Mouse (Mus musculus) embryonic facial prominence, embryonic 11.5 days (tissue): Measurements from ENCODE around the gene Tmtc4. TPM values are rescaled to one million over a fixed set of nuclear protein-coding genes. Genes with fewer than 3 reads are reported as not detected.

ENCODE experiments used
- ATAC-seq: fragments of 200-750 bp; cut with Nextera tagmentation; replicated peaks from 2 replicates; pipeline ENCODE4 v1.8.0; 2017; ENCODE audit warnings: low read depth; ENCODE audit not compliant: insufficient number of reproducible peaks, low FRiP score, low TSS enrichment
- DNase-seq: peaks from one replicate; pipeline ENCODE4 v3.0.0-alpha.2; 2015; ENCODE audit warnings: low spot score
- H3K27ac ChIP-seq: fragments of 300-500 bp; sonication (generic); replicated peaks from 2 replicates; pipeline ENCODE4 v1.5.1; 2014; ENCODE audit warnings: mild to moderate bottlenecking, low read depth, low read length, control low read depth
- H3K27me3 ChIP-seq: fragments of 300-500 bp; sonication (generic); 2 replicates; pipeline ENCODE4 v1.6.1; 2014; ENCODE audit warnings: mild to moderate bottlenecking, low read length, moderate library complexity, mixed read lengths; ENCODE audit not compliant: control insufficient read depth, insufficient read depth
- H3K36me3 ChIP-seq: fragments of 300-500 bp; sonication (generic); replicated peaks from 2 replicates; pipeline ENCODE4 v1.6.1; 2014; ENCODE audit warnings: low read depth, mild to moderate bottlenecking, low read length, moderate library complexity, mixed read lengths; ENCODE audit not compliant: control insufficient read depth, insufficient read depth
- H3K4me1 ChIP-seq: fragments of 300-500 bp; sonication (generic); 2 replicates; pipeline ENCODE4 v1.6.1; 2014; ENCODE audit warnings: low read length, mixed read lengths; ENCODE audit not compliant: control insufficient read depth, insufficient read depth
- H3K4me2 ChIP-seq: fragments of 300-500 bp; sonication (generic); 2 replicates; pipeline ENCODE4 v1.6.1; 2014; ENCODE audit warnings: low read depth, mild to moderate bottlenecking, control low read depth, low read length, moderate library complexity
- H3K4me3 ChIP-seq: fragments of 300-500 bp; sonication (generic); 2 replicates; pipeline ENCODE4 v1.5.1; 2014; ENCODE audit warnings: low read depth, low read length, control low read depth
- H3K9ac ChIP-seq: fragments of 300-500 bp; sonication (generic); replicated peaks from 2 replicates; pipeline ENCODE4 v1.6.1; 2014; ENCODE audit warnings: mild to moderate bottlenecking, control low read depth, low read length
- H3K9me3 ChIP-seq: fragments of 300-500 bp; sonication (generic); replicated peaks from 2 replicates; pipeline ENCODE4 v1.6.1; 2016; ENCODE audit warnings: mild to moderate bottlenecking, low read length, inconsistent platforms, mixed read lengths; ENCODE audit not compliant: control insufficient read depth
- WGBS: fragments of 180-500 bp; shearing (Covaris S2); extraction: QIAGEN DNeasy Blood & Tissue Kit; methylation state at CpG from one replicate; pipeline ENCODE4 v1.1.7; 2014; 5-methylcytosine and 5-hydroxymethylcytosine counted together
- polyA plus RNA-seq: library from polyadenylated mRNA; unstranded; fragments of >200 nt; fragmentation: Nextera tagmentation; extraction: Ambion mirVana; gene quantifications from 2 replicates; pipeline ENCODE4 v1.2.1, GENCODE M21; 2014

Gene Tmtc4
- polyA plus RNA-seq, 1 experiment from 2014 or later = 40.3 TPM

DNA sequence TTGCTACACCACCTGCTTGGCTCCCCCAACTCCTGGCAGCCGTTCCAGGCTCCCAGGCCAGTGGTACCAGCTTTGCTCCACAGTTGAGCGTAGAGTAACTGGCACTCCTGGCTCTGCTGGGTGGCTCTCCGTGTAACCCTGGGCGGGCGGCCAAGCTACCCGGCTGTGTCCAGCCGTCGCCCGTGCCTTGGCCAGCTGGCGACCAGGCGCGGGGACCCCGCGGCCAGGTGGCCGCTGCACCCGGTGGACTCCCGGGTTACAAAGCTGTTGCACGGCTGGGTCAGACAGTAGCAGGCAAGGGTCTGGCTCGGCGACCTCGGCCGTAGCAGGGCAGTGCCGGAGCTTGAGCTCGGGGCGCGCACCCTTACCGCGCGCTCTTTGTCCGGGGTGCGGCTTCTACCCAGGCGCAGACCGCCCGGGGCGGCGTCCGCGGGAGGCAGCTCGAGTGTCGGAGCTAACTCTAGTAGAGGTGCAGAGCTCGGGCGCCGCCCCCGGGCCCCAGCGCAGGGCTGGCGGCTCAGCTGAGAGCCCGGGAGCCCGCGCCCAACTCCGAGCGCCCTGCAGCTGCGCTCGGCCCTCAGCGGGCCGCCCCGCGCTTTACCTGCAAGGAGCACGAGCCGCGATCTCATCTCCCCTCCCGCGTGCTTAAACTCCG, 1.1 kb downstream of the Tmtc4 start:
- under 1% methylated on average over 52 of the region's 63 CpGs for WGBS
- Histone ChIP-seq H3K4me1 (peaks cover 3% of the 10 kb centered on the region; the same call in 1 of the 2 replicates), H3K4me2 (peak overlapping the region; percentile 84), H3K9me3 (no peaks in the 10 kb centered on the region), H3K36me3 (no peaks in the 10 kb centered on the region), H3K27ac (peak overlapping the region; percentile 93), H3K27me3 (no peaks in the 10 kb centered on the region), H3K4me3 (peak overlapping the region; percentile 80), H3K9ac (peak overlapping the region; percentile 92)
- DNase-seq (peak; percentile 43), ATAC-seq (peak; percentile 84)

DNA sequence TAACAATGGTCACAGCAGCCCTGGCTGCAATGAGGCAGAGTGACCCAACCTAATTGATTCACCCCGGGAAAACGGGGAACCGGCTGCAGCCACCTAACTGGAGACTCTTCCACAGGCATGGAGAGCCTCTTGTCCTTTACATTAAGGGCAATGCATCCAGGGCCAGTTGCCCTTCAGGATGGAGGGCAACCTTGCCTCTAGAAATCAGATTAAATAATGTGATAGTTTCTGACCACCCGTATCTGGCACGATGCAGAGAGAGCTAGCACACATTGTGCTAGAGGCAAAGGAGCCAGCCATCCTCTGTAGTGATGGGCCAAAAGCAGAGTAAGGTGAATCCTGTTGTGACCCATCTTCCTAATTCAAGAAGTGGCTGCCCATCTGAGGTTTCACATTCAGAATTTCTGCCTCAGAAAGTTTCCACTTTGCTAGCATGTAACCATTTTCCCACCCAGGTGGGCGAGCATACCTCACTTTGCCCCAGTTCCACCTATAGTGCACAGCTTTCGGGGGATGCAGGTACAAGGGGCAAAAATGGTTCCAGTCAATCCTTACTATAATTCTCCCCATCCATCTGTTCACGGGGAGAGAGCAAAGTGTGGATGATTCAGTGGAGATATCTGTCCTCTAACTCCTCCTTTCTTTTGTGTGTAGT, 1.9 kb downstream of the Tmtc4 start:
- Histone ChIP-seq H3K4me2 (peak overlapping the region; percentile 84), H3K27me3 (no peaks in the 10 kb centered on the region), H3K36me3 (no peaks in the 10 kb centered on the region), H3K4me1 (peaks cover 3% of the 10 kb centered on the region; the same call in 1 of the 2 replicates), H3K27ac (no peak overlapping the region), H3K4me3 (peak overlapping the region; percentile 80), H3K9ac (peak overlapping the region; percentile 92), H3K9me3 (no peaks in the 10 kb centered on the region)
- DNase-seq (peak; percentile 11), ATAC-seq (no peak)
- 28% methylated on average over 8 of the region's 8 CpGs for WGBS

DNA sequence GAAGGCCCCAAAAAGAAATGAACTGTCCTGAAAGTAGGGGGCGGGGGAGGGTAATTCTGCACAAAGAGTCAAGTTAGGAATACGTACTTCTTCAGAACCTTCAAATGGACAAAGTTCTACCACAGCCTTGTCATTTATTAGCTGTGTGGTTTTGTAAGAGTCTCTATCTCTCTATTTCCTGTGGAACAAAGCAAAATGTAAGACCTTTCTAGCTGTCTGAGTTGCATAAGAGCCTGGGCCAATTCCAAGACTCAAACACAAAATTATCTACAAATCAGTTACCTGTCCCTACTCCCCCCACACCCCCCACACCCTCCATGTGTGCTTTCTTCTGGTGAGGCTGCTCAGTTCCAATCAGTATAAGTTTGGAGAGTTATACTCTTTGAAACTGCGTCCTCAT, 5.0 kb downstream of the Tmtc4 start:
- no peak overlapping the region for H3K27ac ChIP-seq
- no peak overlapping the region for H3K4me2 ChIP-seq
- H3K4me3 ChIP-seq = no peak overlapping the region
- WGBS = 90% methylated on average over 3 of the region's 3 CpGs
- no peak for DNase-seq
- H3K9ac ChIP-seq = no peak overlapping the region
- H3K9me3 ChIP-seq = no peaks in the 10 kb centered on the region
- H3K4me1 ChIP-seq = peaks cover 3% of the 10 kb centered on the region; the same call in 1 of the 2 replicates
- H3K36me3 ChIP-seq = no peaks in the 10 kb centered on the region
- no peaks in the 10 kb centered on the region for H3K27me3 ChIP-seq
- no peak for ATAC-seq

DNA sequence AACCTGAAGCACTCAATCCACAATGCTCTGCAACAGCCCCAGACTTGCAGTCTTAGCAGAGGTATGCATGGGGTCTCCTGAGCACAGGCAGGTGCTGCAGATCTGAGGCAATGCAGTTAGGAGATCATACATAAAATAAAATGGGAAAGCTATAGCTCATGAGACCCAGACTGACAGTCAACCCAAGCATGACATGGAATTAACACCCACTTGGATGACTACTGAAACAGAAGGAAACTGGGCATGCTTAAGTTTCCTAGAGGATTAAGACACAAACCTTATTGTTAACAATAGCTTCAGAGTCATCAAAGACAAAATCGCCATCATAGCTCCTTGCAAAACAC, 6.1 kb downstream of the Tmtc4 start:
- Histone ChIP-seq H3K9me3 (no peaks in the 10 kb centered on the region), H3K9ac (no peak overlapping the region), H3K4me2 (no peak overlapping the region), H3K36me3 (no peaks in the 10 kb centered on the region), H3K27me3 (no peaks in the 10 kb centered on the region), H3K4me3 (no peak overlapping the region), H3K27ac (no peak overlapping the region), H3K4me1 (peaks cover 3% of the 10 kb centered on the region; the same call in 1 of the 2 replicates)
- DNase-seq (no peak), ATAC-seq (no peak)
- WGBS = 83% methylated on average over 1 of the region's 1 CpGs

DNA sequence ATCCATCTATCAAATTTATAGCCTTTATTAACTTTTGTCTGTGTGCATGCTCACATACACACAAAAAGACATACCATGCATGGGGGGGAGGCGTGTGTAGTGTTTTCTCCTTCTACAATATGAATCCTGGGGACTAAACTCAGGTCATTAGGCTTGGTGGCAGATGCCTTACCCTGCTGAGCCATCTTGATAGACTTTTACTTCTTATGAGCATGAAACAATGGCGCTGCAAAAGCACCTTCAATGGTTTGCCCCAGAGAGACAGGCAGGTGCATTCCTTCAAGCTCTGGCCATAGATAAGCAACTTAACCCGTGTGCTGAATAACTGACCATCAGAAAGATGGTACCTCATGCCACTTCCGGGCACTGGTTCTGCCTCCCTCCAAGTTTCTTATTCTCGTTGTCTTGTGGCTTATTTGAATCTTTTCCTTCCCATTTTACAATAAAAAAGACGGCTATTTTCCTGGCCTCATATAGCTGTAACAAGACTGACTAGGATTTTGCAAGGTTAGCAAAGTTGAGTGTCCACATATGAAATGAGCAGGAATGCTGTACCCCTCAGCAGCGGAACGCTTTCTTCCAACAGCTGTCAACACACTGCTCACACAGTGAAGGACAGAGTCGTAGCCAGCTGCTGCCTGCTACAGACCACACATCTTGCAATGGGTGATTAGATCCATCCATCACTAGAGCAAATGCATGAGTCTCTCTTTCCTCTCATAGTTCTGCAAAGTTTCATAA, 6.6 kb downstream of the Tmtc4 start:
- no peak for ATAC-seq
- WGBS = 87% methylated on average over 9 of the region's 9 CpGs
- H3K27me3 ChIP-seq = no peaks in the 10 kb centered on the region

DNA sequence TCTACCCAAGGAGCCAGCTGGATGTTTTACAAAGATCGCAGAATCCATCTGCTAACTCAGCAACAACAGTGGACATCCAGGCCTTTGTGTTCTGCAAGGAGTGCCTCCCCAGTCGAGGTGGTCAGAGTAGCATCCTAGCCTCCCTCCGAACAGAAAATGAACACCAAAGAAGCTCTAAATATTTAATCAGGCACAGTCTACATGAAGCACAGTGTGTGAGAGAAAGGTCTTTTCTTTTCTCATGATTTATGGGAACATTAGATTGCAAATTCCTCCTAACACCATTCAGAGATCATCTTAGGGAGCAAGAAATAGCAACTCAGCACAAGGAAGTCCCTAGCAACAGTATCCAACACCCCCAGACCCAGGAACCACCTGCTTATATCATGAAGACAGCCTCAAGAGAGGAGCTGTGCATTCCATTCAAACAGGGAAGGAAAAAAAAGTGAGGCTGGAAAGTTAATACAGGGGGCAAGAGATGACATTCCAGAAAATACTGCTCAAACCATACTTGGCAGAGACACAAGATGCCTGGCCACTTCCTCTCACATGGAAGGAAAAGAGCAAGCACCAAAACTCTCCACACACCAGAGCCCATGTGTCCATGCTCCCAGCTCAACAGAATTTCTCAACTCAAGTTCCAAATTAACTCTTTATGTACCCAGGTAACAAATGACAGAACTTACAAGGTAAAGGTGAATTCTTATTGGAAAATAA, 8.8 kb downstream of the Tmtc4 start:
- H3K4me2 ChIP-seq = no peak overlapping the region
- no peak overlapping the region for H3K27ac ChIP-seq
- H3K9ac ChIP-seq = no peak overlapping the region
- H3K4me3 ChIP-seq = no peak overlapping the region
- H3K4me1 ChIP-seq = no peaks in the 10 kb centered on the region
- ATAC-seq (no peak), DNase-seq (no peak)
- WGBS = 83% methylated on average over 3 of the region's 3 CpGs
- H3K27me3 ChIP-seq = no peaks in the 10 kb centered on the region
- no peaks in the 10 kb centered on the region for H3K9me3 ChIP-seq
- H3K36me3 ChIP-seq = no peaks in the 10 kb centered on the region; the same call in 1 of the 2 replicates

More for the DNA sequence above, 6.6 kb downstream of the Tmtc4 start:
- Histone ChIP-seq H3K27ac (no peak overlapping the region), H3K4me1 (peaks cover 3% of the 10 kb centered on the region; the same call in 1 of the 2 replicates), H3K9ac (no peak overlapping the region), H3K4me3 (no peak overlapping the region), H3K4me2 (no peak overlapping the region), H3K36me3 (no peaks in the 10 kb centered on the region), H3K9me3 (no peaks in the 10 kb centered on the region)
- DNase-seq = no peak

DNA sequence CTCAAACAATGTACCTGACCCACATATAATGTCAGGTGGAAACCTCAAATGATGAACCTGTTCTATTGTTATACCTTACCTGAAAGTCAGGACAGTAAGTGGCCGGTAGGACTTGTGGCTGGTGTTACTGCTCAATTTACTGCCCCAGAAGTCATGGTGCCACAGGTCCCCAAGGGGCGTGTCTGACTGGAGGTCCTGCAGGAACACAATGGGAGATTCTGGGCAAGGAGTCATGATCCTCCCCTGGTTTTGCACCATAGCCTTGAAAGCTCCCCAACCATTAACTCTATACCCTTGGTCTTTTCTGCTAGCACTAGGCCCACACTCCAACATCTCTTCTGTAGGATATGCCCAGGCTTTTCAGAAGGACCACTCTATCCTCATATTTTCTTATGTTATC, 10.7 kb downstream of the Tmtc4 start:
- Histone ChIP-seq H3K27ac (no peak overlapping the region), H3K27me3 (no peaks in the 10 kb centered on the region), H3K9me3 (no peaks in the 10 kb centered on the region), H3K4me2 (no peak overlapping the region), H3K4me1 (no peaks in the 10 kb centered on the region), H3K4me3 (no peak overlapping the region), H3K36me3 (no peaks in the 10 kb centered on the region; the same call in 1 of the 2 replicates), H3K9ac (no peak overlapping the region)
- DNase-seq = no peak
- ATAC-seq = no peak
- WGBS = 92% methylated on average over 2 of the region's 2 CpGs
